Mouse (Mus musculus) limb, embryonic 12.5 days (tissue): ENCODE results near the gene Pip5k1b. TPM values are rescaled to one million over a fixed set of nuclear protein-coding genes. Genes with fewer than 3 reads are reported as not detected.

Experiments
- ATAC-seq: fragments of 200-750 bp; cut with Nextera tagmentation; 2 replicates; pipeline ENCODE4 v1.8.0; 2017; ENCODE audit warnings: low read depth, moderate TSS enrichment; ENCODE audit not compliant: insufficient number of reproducible peaks, insufficient read depth, low FRiP score, low TSS enrichment
- H3K27ac ChIP-seq: fragments of 300-500 bp; sonication (generic); 2 replicates; pipeline ENCODE4 v1.5.1; 2016; ENCODE audit warnings: mild to moderate bottlenecking, moderate library complexity
- H3K27me3 ChIP-seq: fragments of 300-500 bp; sonication (generic); 2 replicates; pipeline ENCODE4 v1.6.1; 2016; ENCODE audit warnings: mild to moderate bottlenecking, moderate library complexity
- H3K36me3 ChIP-seq: fragments of 300-500 bp; sonication (generic); 2 replicates; pipeline ENCODE4 v1.6.1; 2016; ENCODE audit warnings: mild to moderate bottlenecking, moderate library complexity
- H3K4me1 ChIP-seq: fragments of 300-500 bp; sonication (generic); replicated peaks from 2 replicates; pipeline ENCODE4 v1.6.1; 2016
- H3K4me2 ChIP-seq: fragments of 300-500 bp; sonication (generic); 2 replicates; pipeline ENCODE4 v1.6.1; 2016; ENCODE audit warnings: mild to moderate bottlenecking, moderate library complexity
- H3K4me3 ChIP-seq: fragments of 300-500 bp; sonication (generic); replicated peaks from 2 replicates; pipeline ENCODE4 v1.5.1; 2016; ENCODE audit warnings: mild to moderate bottlenecking
- H3K9ac ChIP-seq: fragments of 300-500 bp; sonication (generic); replicated peaks from 2 replicates; pipeline ENCODE4 v1.6.1; 2016; ENCODE audit warnings: mild to moderate bottlenecking, moderate library complexity
- H3K9me3 ChIP-seq: fragments of 300-500 bp; sonication (generic); 2 replicates; pipeline ENCODE4 v1.6.1; 2016; ENCODE audit warnings: mild to moderate bottlenecking, moderate library complexity
- WGBS: fragments of 180-500 bp; shearing (Covaris S2); methylation state at CpG from one replicate; pipeline ENCODE4 v1.1.7; 2016; 5-methylcytosine and 5-hydroxymethylcytosine counted together
- polyA plus RNA-seq: library from polyadenylated mRNA; unstranded; fragments of >200 nt; fragmentation: Nextera tagmentation; extraction: Ambion mirVana; gene quantifications from 2 replicates; pipeline ENCODE4 v1.2.1, GENCODE M21; 2016

The Pip5k1b gene
- polyA plus RNA-seq, 1 experiment from 2014 or later = 0.56 TPM

DNA sequence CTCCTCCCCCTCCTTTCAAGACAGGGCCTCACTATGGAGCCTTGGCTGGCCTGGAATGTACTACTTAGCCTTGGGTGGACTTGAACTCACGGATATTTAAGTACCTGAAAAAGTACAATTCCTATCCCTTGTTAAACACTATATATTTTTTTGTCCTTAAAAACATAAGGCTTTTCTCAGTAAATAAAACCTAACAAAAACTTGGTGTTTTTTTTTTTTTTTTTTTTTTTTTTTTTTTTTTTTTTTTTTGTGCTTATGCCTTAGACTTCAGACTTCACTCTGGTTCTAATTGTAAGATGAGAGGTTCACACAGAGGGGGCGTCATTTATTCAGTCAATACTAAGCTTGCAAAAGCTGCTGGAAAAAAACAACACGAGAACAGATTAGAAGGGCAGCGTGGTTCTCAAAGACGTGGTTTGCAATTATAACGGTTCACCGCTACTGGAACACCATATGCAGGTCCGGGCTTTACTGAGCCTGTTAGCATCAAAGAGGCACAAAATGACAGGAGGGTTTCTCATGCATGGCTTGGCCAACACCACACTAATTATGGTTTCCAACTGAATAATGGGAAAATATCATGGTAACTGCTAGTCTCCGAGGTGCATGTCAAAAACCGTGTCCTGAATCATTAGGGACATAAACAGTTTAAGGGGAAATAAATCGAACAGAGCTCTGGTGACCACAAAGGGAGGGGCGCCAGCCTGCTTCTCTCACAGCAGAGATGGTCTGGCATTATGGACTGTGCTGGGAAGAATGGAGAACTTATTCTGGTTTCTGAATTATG lies 242.9 kb downstream of the Pip5k1b start:
- H3K4me2 ChIP-seq = no peak overlapping the region
- no peak for ATAC-seq
- no peak overlapping the region for H3K27ac ChIP-seq
- peaks cover 7% of the 10 kb centered on the region for H3K4me1 ChIP-seq
- no peaks in the 10 kb centered on the region for H3K9me3 ChIP-seq
- no peak overlapping the region for H3K9ac ChIP-seq
- H3K36me3 ChIP-seq = no peaks in the 10 kb centered on the region
- 62% methylated on average over 12 of the region's 12 CpGs for WGBS
- H3K4me3 ChIP-seq = no peak overlapping the region
- H3K27me3 ChIP-seq = no peaks in the 10 kb centered on the region

DNA sequence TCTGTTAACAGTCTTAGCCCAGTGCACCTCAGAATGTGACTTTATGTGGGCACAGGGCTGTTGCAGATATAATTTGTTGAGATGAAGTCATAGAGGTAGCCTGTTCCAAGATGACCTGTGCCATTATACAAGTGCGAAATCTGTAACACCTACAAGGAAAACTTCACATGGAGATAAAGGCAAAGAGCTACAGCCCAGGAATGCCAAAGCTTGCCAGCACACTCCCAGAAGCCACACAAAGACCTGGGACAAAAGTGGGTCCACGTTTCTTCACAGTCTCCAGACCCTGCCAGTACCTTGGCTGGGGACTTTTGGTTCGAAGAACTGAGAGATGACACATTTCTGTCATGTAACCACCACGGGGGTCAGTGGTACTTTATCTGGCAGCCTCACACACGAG lies 243.6 kb downstream of the Pip5k1b start:
- peaks cover 10% of the 10 kb centered on the region for H3K4me1 ChIP-seq
- no peak for ATAC-seq
- H3K36me3 ChIP-seq = no peaks in the 10 kb centered on the region
- no peak overlapping the region for H3K4me2 ChIP-seq
- H3K27me3 ChIP-seq = no peaks in the 10 kb centered on the region
- H3K9me3 ChIP-seq = no peaks in the 10 kb centered on the region
- no peak overlapping the region for H3K9ac ChIP-seq
- no peak overlapping the region for H3K27ac ChIP-seq
- no peak overlapping the region for H3K4me3 ChIP-seq
- 77% methylated on average over 5 of the region's 5 CpGs for WGBS

- Histone ChIP-seq H3K27me3 (no peaks in the 10 kb centered on the region), H3K4me3 (no peak overlapping the region), H3K9me3 (no peaks in the 10 kb centered on the region), H3K27ac (no peak overlapping the region), H3K4me2 (no peak overlapping the region), H3K4me1 (peaks cover 10% of the 10 kb centered on the region), H3K36me3 (no peaks in the 10 kb centered on the region), H3K9ac (no peak overlapping the region)
- 9% methylated on average over 5 of the region's 5 CpGs for WGBS
- ATAC-seq = no peak
These were observed 247.4 kb downstream of the Pip5k1b start for GRCm38 (mm10) chr19:24308305-24308705.

DNA sequence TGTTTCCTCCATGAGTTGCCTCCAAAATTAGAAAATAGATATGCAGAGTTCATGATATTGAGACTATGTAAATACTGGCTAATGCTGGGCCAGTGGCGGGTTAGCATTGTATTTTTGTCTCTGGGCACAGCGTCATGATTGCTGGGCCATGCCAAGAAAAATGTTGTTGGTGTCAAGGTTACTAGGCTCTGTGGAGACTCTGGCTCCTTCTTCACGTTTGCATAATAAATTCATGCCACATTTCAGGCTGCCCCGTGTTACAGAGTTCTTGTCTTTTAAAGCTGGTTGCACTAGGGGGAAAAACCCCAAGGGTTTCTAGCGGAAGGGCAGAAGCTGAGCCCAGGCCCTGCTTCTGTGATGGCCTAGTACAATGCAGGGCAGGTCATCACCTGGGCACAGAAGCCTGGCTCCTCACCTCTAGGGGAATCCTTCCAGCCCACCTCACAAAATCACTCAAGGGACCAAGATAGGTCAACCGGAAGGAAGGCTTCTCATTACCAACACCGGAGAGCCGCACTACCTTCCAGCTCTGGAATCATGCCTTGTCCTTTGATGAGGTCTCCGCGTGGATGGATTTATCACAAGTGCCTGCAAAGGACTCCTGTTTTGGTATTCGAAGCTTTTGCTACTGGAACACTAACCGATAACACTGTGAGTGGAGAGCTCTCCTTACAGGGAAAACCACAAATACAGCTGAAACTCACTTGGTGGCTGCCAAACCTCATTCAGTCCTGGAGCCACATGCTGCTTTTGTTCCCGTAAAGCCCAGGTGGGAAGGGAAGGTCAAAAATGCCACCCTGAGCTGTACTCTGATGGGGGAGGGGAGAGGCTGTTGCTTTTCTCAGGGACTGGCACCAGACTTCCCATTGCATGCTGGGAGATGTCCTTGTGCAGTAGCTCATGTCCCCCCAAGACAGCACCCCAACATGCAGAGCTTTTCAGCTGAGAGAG lies 248.1 kb downstream of the Pip5k1b start:
- H3K27me3 ChIP-seq = no peaks in the 10 kb centered on the region
- H3K9ac ChIP-seq = no peak overlapping the region
- ATAC-seq = no peak
- H3K27ac ChIP-seq = no peak overlapping the region
- 62% methylated on average over 13 of the region's 13 CpGs for WGBS
- H3K4me3 ChIP-seq = no peak overlapping the region
- H3K4me2 ChIP-seq = no peak overlapping the region
- H3K4me1 ChIP-seq = peaks cover 10% of the 10 kb centered on the region
- no peaks in the 10 kb centered on the region for H3K9me3 ChIP-seq
- H3K36me3 ChIP-seq = no peaks in the 10 kb centered on the region

GRCm38 (mm10) chr19:24306351-24306750 lies 249.3 kb downstream of the Pip5k1b start:
- Histone ChIP-seq H3K27ac (no peak overlapping the region), H3K36me3 (no peaks in the 10 kb centered on the region), H3K9me3 (no peaks in the 10 kb centered on the region), H3K4me1 (peaks cover 13% of the 10 kb centered on the region), H3K4me3 (no peak overlapping the region), H3K4me2 (no peak overlapping the region), H3K27me3 (no peaks in the 10 kb centered on the region), H3K9ac (no peak overlapping the region)
- WGBS = 91% methylated on average over 5 of the region's 5 CpGs
- no peak for ATAC-seq

DNA sequence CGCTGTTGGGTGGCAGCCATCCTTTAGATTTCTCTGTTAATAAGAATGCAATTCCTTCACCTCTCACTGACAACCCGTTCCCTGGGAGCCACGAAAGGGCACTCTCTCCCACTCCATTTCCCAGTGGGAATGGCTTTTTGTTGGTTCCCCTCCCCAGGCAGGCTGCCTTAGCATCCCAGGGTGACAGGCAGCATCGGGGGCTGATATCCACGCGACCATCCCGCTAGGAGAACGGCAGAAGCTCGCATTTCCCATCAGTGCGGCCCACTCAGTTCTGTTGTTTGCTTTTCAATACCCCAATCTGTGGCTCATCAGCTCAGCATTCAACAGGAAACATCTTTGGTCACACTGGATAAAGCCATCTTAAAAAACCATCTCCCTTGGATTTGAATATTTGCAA lies 253.5 kb downstream of the Pip5k1b start:
- no peak overlapping the region for H3K4me3 ChIP-seq
- H3K36me3 ChIP-seq = no peaks in the 10 kb centered on the region
- no peak for ATAC-seq
- no peaks in the 10 kb centered on the region for H3K9me3 ChIP-seq
- no peak overlapping the region for H3K9ac ChIP-seq
- no peaks in the 10 kb centered on the region for H3K27me3 ChIP-seq
- no peak overlapping the region for H3K4me2 ChIP-seq
- WGBS = 50% methylated on average over 10 of the region's 10 CpGs
- H3K27ac ChIP-seq = no peak overlapping the region
- H3K4me1 ChIP-seq = peaks cover 3% of the 10 kb centered on the region; the same call in 1 of the 2 replicates

DNA sequence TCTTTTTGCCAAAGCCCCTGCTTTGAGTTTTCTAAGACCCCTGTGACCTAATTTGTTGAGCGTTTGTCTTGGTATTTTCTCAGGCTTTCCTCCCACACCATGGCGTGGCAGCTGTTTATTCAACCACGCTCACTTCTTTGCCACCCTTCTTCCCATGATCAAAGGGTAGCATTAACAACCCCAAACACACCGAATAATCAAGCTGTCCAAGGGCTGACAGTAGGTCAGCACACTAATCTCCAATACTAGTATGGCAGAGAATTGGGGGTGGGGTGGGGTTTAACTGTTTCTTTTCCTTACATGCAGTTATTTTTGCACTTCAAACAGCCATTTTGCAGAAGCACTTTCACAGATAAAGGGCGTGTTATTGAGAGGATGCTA lies 253.9 kb downstream of the Pip5k1b start:
- 16% methylated on average over 5 of the region's 5 CpGs for WGBS

DNA sequence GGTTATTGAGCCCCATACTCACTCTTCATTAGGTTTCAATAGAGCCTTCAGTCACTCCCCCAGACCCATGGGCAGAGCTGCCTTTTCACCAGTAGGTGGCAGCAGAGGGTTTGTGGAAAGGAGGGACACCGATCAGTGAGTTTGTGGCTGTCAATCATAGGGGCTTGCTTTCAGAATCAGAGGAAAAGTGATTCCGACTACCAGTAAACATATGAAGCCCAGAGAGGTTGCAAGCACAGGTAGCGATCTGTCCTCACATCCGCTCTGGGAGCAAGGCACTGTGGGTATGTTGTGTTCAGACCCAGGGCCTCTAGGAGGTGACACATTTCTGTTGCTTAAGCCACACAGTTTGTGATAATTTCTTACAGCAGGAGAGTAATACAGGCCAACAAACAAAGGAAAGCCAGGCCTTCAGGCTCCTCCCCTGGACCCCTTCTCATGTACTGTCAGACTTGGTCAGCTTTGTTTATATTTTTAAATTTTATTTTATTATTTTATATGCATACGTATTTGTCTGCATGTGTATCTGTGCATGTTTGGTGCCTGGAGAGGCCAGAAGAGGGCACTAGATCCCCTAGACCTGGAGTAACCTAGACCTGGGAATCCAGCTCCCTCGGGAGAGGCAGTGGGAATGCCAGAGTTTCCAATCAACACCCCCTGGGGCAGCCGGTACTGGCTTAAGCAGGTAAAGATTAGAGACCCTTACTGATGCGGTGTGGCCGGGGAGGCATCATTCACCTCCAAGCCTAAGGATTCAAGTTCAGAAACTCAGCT lies 254.5 kb downstream of the Pip5k1b start:
- H3K4me2 ChIP-seq = peak overlapping the region; percentile 56
- H3K9ac ChIP-seq = no peak overlapping the region
- no peaks in the 10 kb centered on the region for H3K27me3 ChIP-seq
- peak; percentile 69 for ATAC-seq
- no peak overlapping the region for H3K27ac ChIP-seq
- no peaks in the 10 kb centered on the region for H3K36me3 ChIP-seq
- H3K9me3 ChIP-seq = no peaks in the 10 kb centered on the region
- peak overlapping the region; percentile 28 for H3K4me3 ChIP-seq
- H3K4me1 ChIP-seq = peaks cover 3% of the 10 kb centered on the region; the same call in 1 of the 2 replicates
- WGBS = 5% methylated on average over 9 of the region's 9 CpGs

More for the DNA sequence above, 253.9 kb downstream of the Pip5k1b start:
- H3K4me2 ChIP-seq = peak overlapping the region; percentile 56
- peaks cover 3% of the 10 kb centered on the region; the same call in 1 of the 2 replicates for H3K4me1 ChIP-seq
- H3K27ac ChIP-seq = no peak overlapping the region
- no peak overlapping the region for H3K9ac ChIP-seq
- no peaks in the 10 kb centered on the region for H3K27me3 ChIP-seq
- H3K9me3 ChIP-seq = no peaks in the 10 kb centered on the region
- no peaks in the 10 kb centered on the region for H3K36me3 ChIP-seq
- ATAC-seq = no peak
- no peak overlapping the region for H3K4me3 ChIP-seq

- ATAC-seq = no peak
- Histone ChIP-seq H3K4me3 (no peak overlapping the region), H3K27me3 (no peaks in the 10 kb centered on the region), H3K36me3 (no peaks in the 10 kb centered on the region), H3K9me3 (no peaks in the 10 kb centered on the region), H3K4me2 (no peak overlapping the region), H3K4me1 (0 out of 2 replicates have a peak, but pooled peaks cover 1% of the 10 kb centered on the region), H3K27ac (no peak overlapping the region), H3K9ac (no peak overlapping the region)
- WGBS = 75% methylated on average over 5 of the region's 5 CpGs
These were observed 262.1 kb downstream of the Pip5k1b start for GRCm38 (mm10) chr19:24293537-24293936.

DNA sequence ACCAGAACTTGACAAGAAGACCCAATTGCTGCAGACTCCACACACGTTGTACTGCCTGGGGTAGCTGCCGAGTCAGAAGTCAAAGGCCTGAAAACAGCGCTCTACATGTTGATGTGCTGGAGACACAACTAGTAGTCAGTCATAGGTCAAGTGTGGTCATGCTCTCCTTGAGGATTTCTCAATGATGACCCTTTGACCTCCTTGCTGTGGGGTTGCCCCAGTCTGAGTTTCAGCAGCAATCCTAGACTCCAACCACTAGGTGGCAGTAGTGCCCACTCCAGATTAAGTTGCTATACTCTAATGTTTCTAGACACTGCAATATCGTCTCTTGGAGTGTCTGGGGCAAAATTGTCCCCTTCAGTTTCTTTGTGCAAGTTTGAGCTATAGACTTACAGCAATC lies 271.5 kb downstream of the Pip5k1b start:
- no peaks in the 10 kb centered on the region for H3K9me3 ChIP-seq
- WGBS = 59% methylated on average over 4 of the region's 4 CpGs

More for the DNA sequence above, 271.5 kb downstream of the Pip5k1b start:
- H3K4me3 ChIP-seq = no peak overlapping the region
- no peak for ATAC-seq
- no peaks in the 10 kb centered on the region for H3K36me3 ChIP-seq
- H3K9ac ChIP-seq = no peak overlapping the region
- H3K4me2 ChIP-seq = no peak overlapping the region
- peaks cover 3% of the 10 kb centered on the region for H3K4me1 ChIP-seq
- H3K27me3 ChIP-seq = no peaks in the 10 kb centered on the region
- H3K27ac ChIP-seq = no peak overlapping the region
